Comparison of ENCODE assay signal across 8 mouse cellular contexts in genomic region chr13:45442918-45443535, GRCm38 (mm10). TPM values are rescaled to one million over a fixed set of nuclear protein-coding genes. Genes with fewer than 3 reads are reported as not detected.
A peak's percentile ranks its signal among the peaks of the same experiment; 100 is the strongest.
DNase-seq lines count a peak whose midpoint lies in the region; ATAC-seq lines count a peak whose summit lies in the region.

No protein-coding gene starts in this region.

- H3K4me3 ChIP-seq in midbrain, embryonic 15.5 days = no peak overlapping the region

- ATAC-seq in common myeloid progenitor, adult 5-6 weeks (replicated peaks; ENCODE audit: low read depth, poor library complexity, severe bottlenecking) = peak; percentile 83
- no peak for ATAC-seq in midbrain, embryonic 15.5 days (replicated peaks)
- no peak for ATAC-seq in frontal cortex, adult (ENCODE audit: low TSS enrichment)

- WGBS in midbrain, embryonic 15.5 days = 69% methylated on average over 8 of the region's 8 CpGs

- H3K9me3 ChIP-seq in midbrain, embryonic 15.5 days = no peaks in the 10 kb centered on the region

- no peaks in the 10 kb centered on the region for H3K36me3 ChIP-seq in midbrain, embryonic 15.5 days (replicated peaks)

- no peak overlapping the region for H3K27ac ChIP-seq in midbrain, embryonic 15.5 days

- peak; percentile 44 for DNase-seq in CD4-positive helper T cell, adult 2 months (ENCODE audit: low read depth, low spot score)
- peak; percentile 48 for DNase-seq in kidney, postnatal 14 days
- peak; percentile 40 for DNase-seq in naive thymus-derived CD4-positive, alpha-beta T cell, adult 2 months (ENCODE audit: low read depth)
- no peak for DNase-seq in embryo, embryonic 11 days
- DNase-seq in right cerebral cortex, postnatal 36 days (ENCODE audit: low spot score in 2 of 2) = no peak

- no peaks in the 10 kb centered on the region for H3K4me1 ChIP-seq in midbrain, embryonic 15.5 days

- H3K9ac ChIP-seq in midbrain, embryonic 15.5 days = no peak overlapping the region

- H3K27me3 ChIP-seq in midbrain, embryonic 15.5 days (replicated peaks) = no peaks in the 10 kb centered on the region

- H3K4me2 ChIP-seq in midbrain, embryonic 15.5 days = no peak overlapping the region

RNA-seq across cellular contexts. Expression of gene Mylip, which starts 53.5 kb away (rescaled TPM):
- 13.4 and 14.2 TPM in 2 replicates for total RNA-seq in common myeloid progenitor, adult 5-6 weeks (2017)
- polyA plus RNA-seq in midbrain, embryonic 15.5 days (2015; fragmentation: Nextera tagmentation; extraction: Ambion mirVana) = 6.5 and 6.7 TPM in 2 replicates

Comparison
In these comparisons a context has a peak if more than half of its experiments do, and no peak if none do; other contexts are left out.
1. DNase-seq: peak in CD4-positive helper T cell, adult 2 months (single experiment), kidney, postnatal 14 days (single experiment) and naive thymus-derived CD4-positive, alpha-beta T cell, adult 2 months (single experiment); none in embryo, embryonic 11 days (single experiment) and right cerebral cortex, postnatal 36 days (0 of 2).